ENCODE assay signal across 9 mouse cellular contexts in the genomic region with DNA sequence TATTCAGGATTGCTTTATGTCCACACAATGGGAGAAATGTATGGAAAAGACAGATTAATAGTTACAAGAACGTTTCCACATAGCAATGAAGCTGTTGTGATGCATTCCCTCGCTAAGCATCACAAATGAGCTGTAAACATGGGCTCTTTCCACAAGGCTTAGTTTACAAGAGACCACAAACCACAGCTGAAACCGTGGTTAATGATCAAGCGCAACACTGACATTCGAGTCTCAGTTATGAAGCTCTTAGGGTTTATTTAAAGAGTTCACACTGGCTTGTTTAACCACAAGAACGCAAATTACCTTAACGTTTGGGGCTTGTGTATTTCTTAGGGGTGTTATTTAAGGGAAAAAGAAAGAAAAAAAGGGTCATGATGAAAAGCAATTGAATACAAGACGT.
"Had no signal": no experiment of that assay in that cellular context is flagged by ENCODE, and none has a peak within 500 bp of the region (broad histone marks: within the 10 kb centered on the region; RNA-seq: fewer than 3 reads in every experiment).

No protein-coding gene starts in this region.

- DNase-seq: layer of hippocampus, adult 9-11 months; layer of hippocampus, postnatal 36 days; lung, embryonic 14.5 days; lung, postnatal 10 days; retina, postnatal 1 day; right cerebral cortex, postnatal 4 days; spleen, adult 18-20 months; thymus, adult 18-20 months; thymus, postnatal 14 days had no signal
